Mouse (Mus musculus) liver, adult 2 months (tissue): ENCODE data around the gene Gli1.

Experiments used
- CTCF ChIP-seq: fragments of 200-500 bp; IDR thresholded peaks from 2 replicates; pipeline ENCODE4 v1.5.1; 2011; ENCODE audit warnings: low read depth, low read length, control low read depth
- POLR2A ChIP-seq: fragments of 200-500 bp; IDR thresholded peaks from 2 replicates; pipeline ENCODE4 v1.6.1; 2011; ENCODE audit warnings: low read length, control low read depth; ENCODE audit not compliant: insufficient read depth; ENCODE audit errors: extremely low read depth

- TF ChIP-seq CTCF (no peak), POLR2A (no peak)
Observed at GRCm38 (mm10) chr10:127293590-127294113, 48.1 kb downstream of the Gli1 start.
